Mouse (Mus musculus): ENCODE results near the gene Gm21477. TPM values are rescaled to one million over a fixed set of nuclear protein-coding genes. Genes with fewer than 3 reads are reported as not detected.

Gm21477 gene
- not detected for total RNA-seq (2023)

DNA sequence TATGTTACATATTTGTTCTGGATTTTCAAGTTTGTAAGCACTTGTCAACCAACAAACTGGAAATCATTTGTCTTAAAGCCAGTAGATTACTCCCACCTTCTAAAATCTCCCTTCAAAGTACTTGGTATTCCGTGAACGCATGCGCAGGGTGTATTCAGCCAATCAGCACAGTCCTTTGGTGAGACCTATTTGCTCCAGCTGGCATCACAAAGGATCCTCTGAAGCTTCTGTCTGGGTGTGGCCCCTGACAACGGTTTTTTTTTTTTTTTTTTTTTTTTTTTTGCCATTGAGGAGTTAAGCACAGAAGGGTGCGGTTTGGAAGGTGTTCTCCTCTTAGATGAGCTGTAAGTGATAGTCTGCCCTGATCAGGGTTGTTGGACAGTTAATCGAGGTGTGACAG lies at the start of gene Gm21477:
TSS of gene Gm21477 (plus strand) at position 301 of the 400 bp plus-strand sequence.

